10 mouse cellular contexts compared by ENCODE assay signal in the genomic region with DNA sequence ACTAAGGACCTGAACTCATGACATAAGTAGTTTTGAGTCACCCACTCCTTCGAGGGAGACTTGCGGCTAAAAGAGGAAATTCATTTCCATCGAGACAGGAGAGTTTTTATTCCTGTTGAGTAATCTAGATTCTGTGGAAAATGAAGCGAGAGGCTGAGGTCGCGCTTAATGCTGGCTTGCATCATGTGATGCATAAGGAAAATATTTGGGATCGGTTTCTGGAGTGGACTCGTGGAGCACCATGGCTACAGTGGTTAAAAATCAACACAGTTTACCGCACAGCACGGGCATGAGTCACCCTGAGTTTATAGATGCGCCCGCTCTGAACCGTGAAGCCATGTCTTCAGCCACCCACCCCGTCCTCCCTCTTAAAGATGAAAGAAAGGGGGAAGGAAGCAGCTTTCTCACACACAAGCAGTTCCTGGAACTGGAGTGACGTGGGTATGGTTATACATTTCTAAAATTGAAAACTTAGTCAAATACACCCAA.
DNase-seq lines count a peak whose midpoint lies in the region; ATAC-seq lines count a peak whose summit lies in the region.
"Had no signal": no experiment of that assay in that cellular context is flagged by ENCODE, and none has a peak within 500 bp of the region (broad histone marks: within the 10 kb centered on the region; RNA-seq: fewer than 3 reads in every experiment).

No protein-coding gene starts in this region.

- no peaks in the 10 kb centered on the region for H3K36me3 ChIP-seq in liver, embryonic 11.5 days (ENCODE audit: control insufficient read depth, insufficient read depth, low read length)
- no peaks in the 10 kb centered on the region for H3K36me3 ChIP-seq in splenic B cell, adult 2 months (ENCODE audit: control insufficient read depth, insufficient read depth, low read length, poor library complexity, severe bottlenecking)
- H3K36me3 ChIP-seq: liver, embryonic 12.5 days; neural tube, embryonic 13.5 days had no signal

- no peak overlapping the region for H3K9ac ChIP-seq in liver, embryonic 11.5 days (ENCODE audit: low read depth, low read length)
- H3K9ac ChIP-seq: liver, embryonic 12.5 days; neural tube, embryonic 13.5 days had no signal

- DNase-seq in liver = peak; percentile 1
- no peak for DNase-seq in liver, embryonic 11.5 days (ENCODE audit: low spot score)
- DNase-seq in Muller cell, postnatal 12 days (ENCODE audit: inconsistent ontology term) = peak; percentile 51
- DNase-seq in splenic B cell, adult 2 months (ENCODE audit: low read depth, low spot score) = peak; percentile 70
- no peak for DNase-seq in gastrocnemius, postnatal 25 days
- no peak for DNase-seq in gastrocnemius, postnatal 14 days
- no peak for DNase-seq in adrenal gland, postnatal 14 days

- no peak for ATAC-seq in liver, embryonic 11.5 days (replicated peaks; ENCODE audit: low FRiP score)
- peak; percentile 87 for ATAC-seq in inflammation-experienced regulatory T-cells, adult 6 months
- ATAC-seq: liver, embryonic 12.5 days had no signal

- H3K4me1 ChIP-seq in liver, embryonic 11.5 days (replicated peaks; ENCODE audit: control insufficient read depth, insufficient read depth, low read length) = no peaks in the 10 kb centered on the region
- H3K4me1 ChIP-seq: neural tube, embryonic 13.5 days had no signal

- H3K4me2 ChIP-seq in liver, embryonic 11.5 days = no peak overlapping the region
- H3K4me2 ChIP-seq: liver, embryonic 12.5 days; neural tube, embryonic 13.5 days had no signal

- H3K27me3 ChIP-seq in liver, embryonic 11.5 days (replicated peaks; ENCODE audit: control insufficient read depth, insufficient read depth, low read length) = no peaks in the 10 kb centered on the region; the same call in 1 of the 2 replicates
- no peaks in the 10 kb centered on the region for H3K27me3 ChIP-seq in splenic B cell, adult 2 months (ENCODE audit: control insufficient read depth, insufficient read depth, low read length, poor library complexity, severe bottlenecking)
- H3K27me3 ChIP-seq: liver, embryonic 12.5 days; neural tube, embryonic 13.5 days had no signal

- 72% methylated on average over 15 of the region's 15 CpGs for WGBS in liver, embryonic 11.5 days

- no peak overlapping the region for H3K27ac ChIP-seq in liver, embryonic 11.5 days (ENCODE audit: low read depth, low read length)
- H3K27ac ChIP-seq: liver, embryonic 12.5 days; neural tube, embryonic 13.5 days had no signal

- no peaks in the 10 kb centered on the region; the same call in 1 of the 2 replicates for H3K9me3 ChIP-seq in liver, embryonic 11.5 days (ENCODE audit: control insufficient read depth, low read length)

- no peak overlapping the region for H3K4me3 ChIP-seq in liver, embryonic 11.5 days (ENCODE audit: low read depth, low read length)
- H3K4me3 ChIP-seq: liver, embryonic 12.5 days; neural tube, embryonic 13.5 days had no signal

- intact Hi-C loops in gastrocnemius, postnatal 14 days (cut with DNase I; ENCODE audit: low total_unique reads) = loop anchor here (5.0 to 10.0 kb wide), 2 partner anchors 157 to 220 kb away; no protein-coding TSS in a partner anchor

Comparison
In these comparisons a context has a peak if more than half of its experiments do, and no peak if none do; other contexts are left out.
1. DNase-seq: peak in liver (single experiment), Muller cell, postnatal 12 days (single experiment) and splenic B cell, adult 2 months (single experiment); none in liver, embryonic 11.5 days (single experiment), gastrocnemius, postnatal 25 days (single experiment), gastrocnemius, postnatal 14 days (single experiment) and adrenal gland, postnatal 14 days (single experiment).